Mouse (Mus musculus) T-cell, adult 2 months (primary cell): Measurements from ENCODE around the gene Appbp2.

Experiments used
- DNase-seq: peaks from one replicate; pipeline ENCODE4 v3.0.0; 2022; ENCODE audit warnings: low spot score

Gene Appbp2

GRCm38 (mm10) chr11:85234990-85235841 is at the start of gene Appbp2:
Gene Appbp2 (minus strand): TSS chr11:85235130.
- DNase-seq, result peak; percentile 89

- no peak for DNase-seq
Measured at GRCm38 (mm10) chr11:85281219-85281878, 46.4 kb upstream of the Appbp2 start.

- no peak for DNase-seq
Measured at GRCm38 (mm10) chr11:85278175-85278574, 43.2 kb upstream of the Appbp2 start.

- DNase-seq, result no peak
Measured at GRCm38 (mm10) chr11:85277609-85278008, 42.7 kb upstream of the Appbp2 start.

GRCm38 (mm10) chr11:85275151-85275550 is 40.2 kb upstream of the Appbp2 start:
- DNase-seq, result no peak

- DNase-seq, result peak; percentile 4
Measured at GRCm38 (mm10) chr11:85273299-85273698, 38.4 kb upstream of the Appbp2 start.

GRCm38 (mm10) chr11:85270631-85271030 is 35.7 kb upstream of the Appbp2 start:
- peak; percentile 54 for DNase-seq

- DNase-seq, result no peak
Measured at GRCm38 (mm10) chr11:85267393-85267792, 32.5 kb upstream of the Appbp2 start.

- DNase-seq, result no peak
Measured at GRCm38 (mm10) chr11:85264635-85265034, 29.7 kb upstream of the Appbp2 start.

- DNase-seq, result peak; percentile 65
Measured at GRCm38 (mm10) chr11:85261192-85261591, 26.3 kb upstream of the Appbp2 start.

GRCm38 (mm10) chr11:85258966-85259365 is 24.0 kb upstream of the Appbp2 start:
- DNase-seq, result no peak

- DNase-seq, result no peak
Measured at GRCm38 (mm10) chr11:85255471-85256027, 20.6 kb upstream of the Appbp2 start.

- no peak for DNase-seq
Measured at GRCm38 (mm10) chr11:85253641-85254040, 18.7 kb upstream of the Appbp2 start.

- no peak for DNase-seq
Measured at GRCm38 (mm10) chr11:85253006-85253405, 18.1 kb upstream of the Appbp2 start.

GRCm38 (mm10) chr11:85251955-85252354 is 17.0 kb upstream of the Appbp2 start:
- no peak for DNase-seq

GRCm38 (mm10) chr11:85250467-85250866 is 15.5 kb upstream of the Appbp2 start:
- no peak for DNase-seq

GRCm38 (mm10) chr11:85249338-85249737 is 14.4 kb upstream of the Appbp2 start:
- no peak for DNase-seq

GRCm38 (mm10) chr11:85248151-85248550 is 13.2 kb upstream of the Appbp2 start:
- DNase-seq, result no peak

- no peak for DNase-seq
Measured at GRCm38 (mm10) chr11:85241226-85241625, 6.3 kb upstream of the Appbp2 start.

GRCm38 (mm10) chr11:85240211-85240610 is 5.3 kb upstream of the Appbp2 start:
- DNase-seq, result no peak

GRCm38 (mm10) chr11:85234363-85234989 is 454 bp downstream of the Appbp2 start:
- peak; percentile 89 for DNase-seq

GRCm38 (mm10) chr11:85233676-85234210 is 1.2 kb downstream of the Appbp2 start:
- no peak for DNase-seq
